Mouse (Mus musculus): ENCODE measurements around the gene Pced1b.

DNA sequence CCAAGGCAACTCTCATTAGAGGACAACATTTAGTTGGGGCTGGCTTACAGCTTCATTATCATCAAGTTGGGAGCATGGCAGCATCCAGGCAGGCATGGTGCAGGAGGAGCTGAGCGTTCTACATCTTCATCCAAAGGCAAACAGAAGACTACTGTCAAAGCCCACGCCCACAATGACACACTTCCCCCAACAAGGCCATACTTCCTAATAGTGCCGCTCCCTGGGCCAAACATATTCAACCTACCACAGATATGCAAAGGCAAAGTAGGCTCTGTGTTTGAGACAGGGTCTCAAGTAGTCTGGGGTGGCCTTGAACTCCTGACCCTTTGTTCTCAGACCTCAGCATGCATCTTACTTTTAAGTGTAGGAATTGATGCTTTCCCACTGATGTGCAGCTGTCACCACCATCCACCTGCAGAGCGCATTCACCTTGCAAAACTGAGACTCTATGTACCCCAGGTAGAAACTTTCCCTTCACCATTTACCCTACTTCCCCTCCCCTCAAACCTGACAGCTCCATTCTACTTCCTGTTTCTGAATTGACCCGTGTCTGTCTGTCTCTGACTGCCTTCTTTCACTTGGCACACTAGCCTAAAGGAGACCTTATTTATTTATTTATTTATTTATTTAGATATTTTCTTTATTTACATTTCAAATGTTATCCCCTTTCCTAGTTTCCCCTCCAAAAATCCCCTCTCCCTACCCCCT is 40.7 kb downstream of the Pced1b start:
- no peak for TF ChIP-seq CTCF (IDR thresholded peaks at IDR 0.05; ENCODE audit: low read depth)
- TF ChIP-seq EP300 (IDR thresholded peaks at IDR 0.05; ENCODE audit: low read depth) = no peak
